Mouse (Mus musculus) CH12F3 (cell line): ENCODE results near the gene Gm20909.
"Not testable (repeated sequence)": the region's sequence is repeated elsewhere in the genome, so short reads cannot be mapped to it uniquely, and the experiment has no call there.

Experiments
- in situ Hi-C: fragments of 300-500 bp; cut with MboI; formaldehyde crosslinking; loops from 2 replicates; pipeline ENCODE4 v1.14.3; 2020; ENCODE audit warnings: low sequenced_read_pairs

Gene Gm20909

GRCm38 (mm10) chrY:21164270-21164669, at the start of gene Gm20909:
TSS of gene Gm20909 (plus strand) at chrY:21164570.
- in situ Hi-C loops, result not testable (repeated sequence)
